Mouse (Mus musculus): ENCODE results near the gene Irf2bpl.
A peak's percentile ranks its signal among the peaks of the same experiment; 100 is the strongest.

The Irf2bpl gene

DNA sequence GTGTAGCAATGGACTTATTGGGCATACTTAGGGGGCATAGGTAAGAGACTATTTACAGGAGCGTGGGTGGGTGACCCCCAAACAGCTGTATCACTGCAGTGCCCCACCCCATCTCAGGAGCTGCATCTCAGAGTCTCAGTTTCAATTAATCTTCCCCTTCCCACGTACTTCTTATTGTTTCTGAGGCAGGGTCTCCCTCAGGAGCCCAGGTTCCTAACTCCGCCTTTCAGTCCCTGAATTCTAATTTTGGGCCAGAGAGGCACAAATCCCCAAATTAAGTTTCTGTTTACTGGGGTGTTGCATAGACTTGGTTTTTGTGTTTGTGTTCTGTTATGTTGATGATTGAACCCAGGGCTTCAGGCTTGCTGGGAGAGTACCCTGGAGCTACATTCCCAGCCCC lies 13.8 kb upstream of the Irf2bpl start:
- no peak for DNase-seq (ENCODE audit: low spot score)

- DNase-seq (ENCODE audit: low spot score), result no peak
These were observed 13.2 kb upstream of the Irf2bpl start for GRCm38 (mm10) chr12:86897769-86898273.

GRCm38 (mm10) chr12:86896921-86897512 lies 12.4 kb upstream of the Irf2bpl start:
- no peak for DNase-seq (ENCODE audit: low spot score)

GRCm38 (mm10) chr12:86896441-86896890 lies 11.9 kb upstream of the Irf2bpl start:
- DNase-seq (ENCODE audit: low spot score), result no peak

DNA sequence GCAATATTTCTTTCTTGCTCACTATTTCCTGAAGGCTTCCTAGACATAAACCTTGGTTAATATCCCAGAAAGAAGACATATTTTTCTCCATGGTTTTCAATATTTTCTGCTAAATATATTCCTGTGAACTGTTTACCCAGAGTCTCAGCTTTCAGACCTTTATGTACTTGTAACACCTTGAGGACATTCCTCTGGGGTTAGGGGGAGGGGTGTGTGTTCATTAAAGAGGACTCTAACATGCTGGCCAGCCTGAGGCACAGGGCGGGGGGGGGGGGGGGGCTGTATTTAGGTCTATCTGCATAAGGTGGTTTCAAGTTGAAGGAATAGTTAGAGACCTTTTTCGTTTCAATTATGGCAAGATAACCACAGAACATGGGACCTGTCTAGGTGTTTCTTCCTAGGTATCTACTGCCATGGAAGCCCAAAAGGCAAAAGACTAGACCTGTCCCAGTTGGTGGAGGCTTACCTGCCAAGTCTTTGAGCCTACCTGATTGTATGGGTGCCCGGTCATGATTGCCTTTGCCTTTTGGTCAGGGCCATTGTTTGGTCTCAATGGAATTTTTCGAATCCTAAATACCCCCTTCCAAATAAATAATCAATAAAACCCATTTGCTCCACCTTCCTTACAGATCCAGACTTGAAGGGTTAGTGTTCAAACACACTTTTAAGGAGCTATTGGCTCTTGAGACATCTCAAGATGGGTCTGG lies 11.3 kb upstream of the Irf2bpl start:
- no peak for DNase-seq (ENCODE audit: low spot score)

GRCm38 (mm10) chr12:86894841-86895428 lies 10.3 kb upstream of the Irf2bpl start:
- no peak for DNase-seq (ENCODE audit: low spot score)

- DNase-seq (ENCODE audit: low spot score), result peak; percentile 90
These were observed 9.7 kb upstream of the Irf2bpl start for GRCm38 (mm10) chr12:86894184-86894839.

DNA sequence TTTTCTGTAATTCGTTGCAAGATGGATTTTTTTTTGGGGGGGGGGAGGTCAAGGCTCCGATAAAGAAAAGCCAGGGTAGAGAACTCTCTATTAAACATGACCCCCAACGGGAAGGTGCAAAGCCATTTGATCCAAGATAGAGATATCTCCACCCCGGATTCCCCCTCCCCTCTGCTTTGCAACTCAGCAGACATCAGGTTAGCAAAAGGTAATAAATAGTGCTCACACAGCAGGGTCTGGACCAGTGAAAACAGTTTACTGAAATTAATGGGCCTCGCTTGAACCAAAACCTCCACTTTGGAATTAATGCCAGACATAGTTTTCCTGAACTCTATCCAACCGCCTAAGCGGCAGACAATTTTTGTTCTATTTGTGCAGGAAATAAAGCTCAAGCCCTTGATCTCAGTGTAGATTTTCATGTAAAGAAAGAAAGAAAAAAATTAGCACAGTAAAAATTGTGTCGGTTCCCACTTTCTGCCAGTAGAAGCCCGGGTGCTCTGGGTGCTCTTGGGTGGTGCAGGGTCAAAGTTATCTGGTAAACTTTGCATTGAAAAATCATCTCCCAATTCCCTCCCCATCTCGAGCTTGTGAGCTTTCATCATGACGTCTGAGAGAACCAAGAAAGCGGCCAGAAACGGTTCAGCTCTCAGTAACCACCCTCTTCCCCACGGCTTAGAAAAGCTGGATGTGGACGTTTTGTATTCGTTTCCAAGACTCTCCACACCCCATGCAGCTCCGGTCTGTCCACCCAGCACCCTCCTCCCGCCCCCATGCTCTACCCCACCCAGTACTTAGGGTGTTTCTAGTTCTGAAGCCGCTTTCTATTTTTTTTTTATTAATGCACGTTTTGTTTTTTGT lies 9.0 kb upstream of the Irf2bpl start:
- DNase-seq (ENCODE audit: low spot score), result no peak

- no peak for DNase-seq (ENCODE audit: low spot score)
These were observed 8.2 kb upstream of the Irf2bpl start for GRCm38 (mm10) chr12:86892711-86893311.

DNA sequence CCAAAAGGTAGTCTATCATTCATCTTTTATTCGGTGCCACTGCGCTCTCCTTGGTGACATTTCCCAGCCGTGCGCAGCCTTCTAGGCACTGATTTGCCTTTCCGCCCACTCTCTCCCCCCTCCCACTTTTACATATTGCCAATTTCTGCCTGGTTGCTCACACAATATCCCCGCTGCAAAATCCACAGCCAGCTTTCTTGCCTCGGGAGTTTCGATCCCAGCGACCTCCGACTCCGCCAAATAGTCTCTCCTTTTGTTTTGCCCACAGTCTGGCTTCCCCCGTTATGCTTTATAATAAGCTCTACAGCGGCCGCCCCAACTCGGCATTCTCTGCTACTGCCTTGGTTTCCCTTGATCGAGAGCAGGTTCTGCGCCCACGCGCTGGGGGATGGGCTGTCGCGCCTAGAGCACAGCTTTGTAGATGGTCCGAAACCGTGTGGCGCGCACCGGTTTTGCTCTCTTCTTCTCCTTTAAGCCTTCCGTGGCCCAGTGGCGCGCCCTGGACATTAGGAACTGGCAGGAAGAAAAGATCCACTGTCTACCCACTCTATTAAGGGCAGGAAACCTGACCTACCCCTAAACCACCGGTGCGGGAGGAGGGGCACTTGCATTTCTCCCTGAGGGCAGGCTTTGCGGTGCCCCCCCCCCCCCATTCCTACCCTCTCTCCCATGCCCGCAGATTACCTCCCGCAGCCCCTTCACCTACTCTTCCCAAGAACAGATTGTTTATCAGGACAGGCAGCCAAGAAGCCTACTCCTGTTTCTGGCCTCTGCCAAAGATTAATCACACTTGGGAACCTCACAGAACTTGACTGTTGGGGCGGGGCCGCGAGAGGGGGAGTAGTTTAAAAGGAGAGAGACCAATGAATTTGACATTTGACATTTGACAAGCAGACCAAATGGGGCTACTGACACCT lies 7.4 kb upstream of the Irf2bpl start:
- peak; percentile 50 for DNase-seq (ENCODE audit: low spot score)

DNA sequence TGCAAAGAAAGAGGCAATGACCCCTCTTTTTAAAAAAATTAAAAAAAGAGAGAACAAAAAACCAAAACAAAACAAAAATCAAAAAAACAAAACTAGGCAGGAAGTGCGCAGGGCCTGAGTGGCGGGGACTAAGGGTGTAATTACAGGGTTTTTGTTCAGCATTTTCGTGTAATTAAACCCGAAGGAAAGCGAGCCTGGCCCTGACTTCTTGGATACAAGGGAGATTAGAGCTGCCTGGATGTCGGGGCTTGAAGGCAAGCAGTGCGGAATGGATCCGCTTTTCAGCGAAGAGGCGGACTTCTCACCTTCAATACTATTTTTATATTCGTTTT lies 6.8 kb upstream of the Irf2bpl start:
- no peak for DNase-seq (ENCODE audit: low spot score)

DNA sequence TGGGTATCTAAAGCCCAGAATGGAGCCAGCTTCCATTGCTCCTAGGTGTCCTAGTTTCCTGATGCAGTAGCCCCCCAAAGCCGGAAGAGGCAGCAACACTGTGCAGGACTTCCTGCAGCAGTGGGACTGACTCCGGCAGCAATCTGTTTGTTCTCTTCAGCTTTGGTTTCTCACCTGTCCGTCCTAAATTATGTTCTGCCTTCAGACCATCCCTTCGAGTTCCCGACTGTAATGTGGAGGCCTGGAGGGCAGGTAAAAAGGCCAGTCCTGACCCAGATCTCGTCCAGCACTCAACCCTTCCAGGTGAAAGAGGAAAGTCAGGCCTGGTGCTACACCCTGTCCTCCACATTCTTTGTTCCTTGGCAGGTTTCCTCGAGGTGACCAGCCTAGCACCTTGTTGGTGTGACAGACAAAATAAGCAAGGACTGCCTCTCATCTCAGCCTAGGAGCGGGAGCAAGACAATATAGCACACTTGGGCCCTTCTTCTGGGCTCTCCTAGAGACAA lies 6.3 kb upstream of the Irf2bpl start:
- DNase-seq (ENCODE audit: low spot score), result no peak

GRCm38 (mm10) chr12:86890091-86890720 lies 5.6 kb upstream of the Irf2bpl start:
- no peak for DNase-seq (ENCODE audit: low spot score)

- DNase-seq (ENCODE audit: low spot score), result no peak
These were observed 4.6 kb upstream of the Irf2bpl start for GRCm38 (mm10) chr12:86889103-86889644.

DNA sequence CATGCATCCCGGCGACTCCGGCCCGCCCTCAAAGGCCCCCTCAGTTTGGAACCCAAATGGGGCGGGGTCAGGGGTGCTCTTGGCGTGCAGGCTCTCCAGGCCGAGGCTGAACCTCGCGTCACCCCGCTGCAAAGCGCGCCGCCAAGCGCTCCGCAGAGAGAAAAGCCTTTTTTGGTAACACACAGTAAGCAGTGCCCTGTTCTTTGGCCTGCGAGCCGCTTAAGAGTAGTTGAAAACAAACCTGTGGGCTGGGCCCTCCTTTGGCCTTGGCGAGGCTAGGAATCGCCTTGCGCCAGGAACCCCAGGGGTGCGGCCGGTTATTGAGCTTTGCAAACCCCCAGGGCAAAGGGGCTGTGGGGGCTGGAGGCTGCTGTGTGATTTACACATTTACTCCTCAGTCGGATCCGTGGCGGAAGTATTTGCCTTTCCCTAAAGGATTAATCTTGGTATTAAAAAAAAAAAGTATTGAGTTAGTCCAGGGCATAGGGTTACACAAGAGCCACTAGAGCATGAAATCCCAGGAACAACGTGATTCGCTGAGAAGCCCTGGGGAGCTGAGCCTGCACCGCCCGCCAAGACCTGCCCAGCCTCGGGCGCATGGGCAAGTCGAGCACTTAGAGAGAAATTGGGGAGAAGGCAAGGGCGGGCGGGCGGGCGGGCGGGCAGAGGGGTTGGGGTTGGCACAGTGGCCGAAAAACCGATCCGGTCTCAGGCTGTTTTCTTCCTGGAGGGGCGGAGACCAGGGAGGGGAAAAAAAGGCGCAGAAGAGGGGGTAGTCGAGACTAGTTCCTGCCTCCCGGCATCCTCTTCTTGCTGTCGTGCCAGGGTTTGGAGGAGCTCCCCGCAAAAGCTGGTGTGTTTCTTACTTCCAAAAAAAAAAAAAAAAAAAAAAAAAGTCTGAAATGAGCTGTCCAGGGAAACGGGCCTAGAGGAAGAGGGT lies 3.8 kb upstream of the Irf2bpl start:
- DNase-seq (ENCODE audit: low spot score), result peak; percentile 39

DNA sequence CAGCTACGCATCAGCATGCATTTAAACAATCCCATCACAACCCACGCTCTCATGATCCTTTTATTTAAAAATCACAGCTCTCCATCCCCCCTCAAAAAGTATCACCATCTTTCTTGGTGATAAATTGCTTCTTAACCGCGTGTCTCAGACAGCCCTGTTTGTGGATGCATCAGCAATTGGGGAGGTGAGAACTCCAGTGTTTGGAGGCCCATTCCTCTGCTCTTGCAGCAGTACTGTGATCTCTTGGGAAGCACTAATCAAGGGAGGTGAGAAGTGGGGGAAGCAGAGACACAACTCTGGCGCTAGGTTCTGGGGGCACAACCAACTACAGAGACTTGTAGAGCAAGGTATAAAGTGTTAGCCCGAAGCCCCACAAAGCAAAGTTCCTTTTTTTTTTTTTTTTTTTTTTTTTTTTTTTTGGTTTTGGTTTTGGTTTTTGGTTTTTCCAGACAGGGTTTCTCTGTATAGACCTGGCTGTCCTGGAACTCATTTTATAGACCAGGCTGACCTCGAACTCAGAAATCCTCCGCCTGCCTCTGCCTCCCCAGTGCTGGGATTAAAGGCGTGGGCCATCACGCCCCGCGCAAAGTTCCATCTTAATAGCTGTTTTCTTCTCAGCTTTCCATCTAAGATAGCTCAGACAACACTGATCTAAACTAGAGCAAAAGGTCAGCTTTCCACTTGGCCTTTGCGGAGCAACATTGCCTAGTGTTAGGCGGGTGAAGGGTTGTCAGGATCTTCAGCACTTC lies 3.0 kb upstream of the Irf2bpl start:
- no peak for DNase-seq (ENCODE audit: low spot score)

DNA sequence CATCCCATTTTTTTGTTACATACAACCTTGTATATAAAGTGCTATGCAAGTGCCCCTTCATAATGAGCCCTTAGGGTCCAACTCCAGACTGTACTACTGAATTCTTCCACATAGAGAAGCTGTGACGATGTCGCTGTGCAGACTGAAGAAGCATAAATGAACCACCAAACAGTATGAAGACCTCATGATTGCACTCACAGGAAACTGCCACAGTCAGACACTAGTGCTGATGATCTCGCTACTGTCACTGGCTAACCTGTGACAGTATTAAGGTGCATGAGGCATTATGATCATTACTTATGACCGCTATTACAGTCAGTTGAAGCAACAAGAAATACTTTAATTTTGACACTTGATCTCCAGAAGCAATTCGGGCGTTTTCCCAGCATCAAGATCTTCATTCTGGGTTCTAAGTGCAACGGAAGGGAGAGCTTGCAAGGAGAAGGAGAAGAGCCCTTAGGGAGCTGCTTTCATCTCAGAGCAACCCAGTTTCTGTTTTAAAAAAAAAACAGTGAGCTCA lies 1.9 kb upstream of the Irf2bpl start:
- DNase-seq (ENCODE audit: low spot score), result no peak
